Mouse (Mus musculus) 3134 (cell line): ENCODE measurements around the gene Usp17lb.
"Not testable (repeated sequence)": the region's sequence is repeated elsewhere in the genome, so short reads cannot be mapped to it uniquely, and the experiment has no call there.

Experiments used
- DNase-seq: peaks from one replicate; pipeline ENCODE4 v3.0.0-alpha.2; 2011; ENCODE audit warnings: low spot score; ENCODE audit not compliant: insufficient read length; ENCODE audit errors: extremely low read depth

Usp17lb gene

DNA sequence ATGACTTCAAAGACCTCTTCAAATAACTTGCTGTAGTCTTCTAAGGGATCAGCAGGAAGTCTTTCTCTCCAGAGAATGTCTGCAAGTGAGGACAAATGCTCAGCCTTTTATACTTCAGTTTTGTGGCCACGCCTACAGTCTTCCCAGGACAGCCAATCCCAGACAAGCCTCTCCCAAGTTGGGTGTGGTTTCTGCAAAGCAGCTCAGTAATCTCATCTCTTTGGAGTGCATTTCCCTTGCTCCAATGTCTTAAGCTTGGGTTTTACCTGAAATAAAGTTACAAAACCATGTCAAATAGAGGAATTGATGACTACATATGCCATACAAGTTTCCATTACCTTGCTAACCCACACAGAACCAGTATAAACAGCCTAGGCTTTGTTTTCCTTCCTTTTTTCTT is at the start of gene Usp17lb:
Gene Usp17lb (minus strand): TSS at position 101 of the 400 bp plus-strand sequence.
- no peak for DNase-seq

DNA sequence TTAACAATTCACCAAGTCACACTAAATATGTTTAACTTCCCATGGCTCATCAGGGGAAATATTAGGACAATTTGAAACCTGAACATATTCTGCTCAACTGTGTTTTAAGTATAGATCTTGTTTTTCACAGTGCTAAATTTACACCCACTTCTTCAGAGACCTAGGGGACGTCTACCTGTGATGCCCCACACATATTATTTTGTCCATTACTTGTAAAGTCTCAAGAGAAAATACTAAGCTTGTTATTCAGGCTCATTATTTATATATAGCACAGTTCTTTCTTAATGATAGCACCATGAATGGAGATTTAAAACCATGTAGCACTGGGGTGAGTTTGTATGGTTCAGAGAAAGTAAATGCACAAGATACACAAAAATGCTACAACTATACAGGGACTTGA is 35.3 kb upstream of the Usp17lb start, which contains the start of gene Olfr665:
Gene Olfr665 (plus strand): TSS at position 301 of the 400 bp plus-strand sequence.
- DNase-seq: no peak

DNA sequence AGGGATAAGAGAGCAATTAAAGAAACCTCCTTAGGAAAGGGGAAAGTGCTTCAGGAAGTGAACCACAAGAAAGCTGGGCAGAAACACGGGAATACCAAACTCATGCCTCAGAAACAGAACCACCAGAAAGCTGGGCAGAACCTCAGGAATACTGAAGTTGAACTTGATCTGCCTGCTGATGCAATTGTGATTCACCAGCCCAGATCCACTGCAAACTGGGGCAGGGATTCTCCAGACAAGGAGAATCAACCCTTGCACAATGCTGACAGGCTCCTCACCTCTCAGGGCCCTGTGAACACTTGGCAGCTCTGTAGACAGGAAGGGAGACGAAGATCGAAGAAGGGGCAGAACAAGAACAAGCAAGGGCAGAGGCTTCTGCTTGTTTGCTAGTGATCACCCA is 19.0 kb upstream of the Usp17lb start:
- DNase-seq: peak; percentile 46

DNA sequence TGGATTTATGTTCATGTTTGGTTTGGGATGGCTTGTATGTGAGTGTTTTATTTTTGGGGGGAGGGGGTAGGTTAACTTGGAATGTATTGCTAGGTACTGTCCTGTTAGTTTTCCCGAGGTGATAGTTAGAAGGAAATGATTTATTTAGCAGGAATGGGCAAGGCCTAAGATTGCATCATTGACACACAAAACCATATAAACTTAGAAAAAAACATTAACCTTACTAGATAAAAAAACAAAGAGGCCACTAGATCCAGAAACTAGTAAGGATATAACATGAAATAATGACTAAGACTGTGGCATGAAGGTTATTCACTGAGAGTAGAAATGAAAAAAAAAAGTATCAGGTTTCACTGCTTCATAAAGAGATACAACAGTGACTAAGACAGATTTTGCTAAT is 15.3 kb upstream of the Usp17lb start:
- DNase-seq: peak; percentile 14

DNA sequence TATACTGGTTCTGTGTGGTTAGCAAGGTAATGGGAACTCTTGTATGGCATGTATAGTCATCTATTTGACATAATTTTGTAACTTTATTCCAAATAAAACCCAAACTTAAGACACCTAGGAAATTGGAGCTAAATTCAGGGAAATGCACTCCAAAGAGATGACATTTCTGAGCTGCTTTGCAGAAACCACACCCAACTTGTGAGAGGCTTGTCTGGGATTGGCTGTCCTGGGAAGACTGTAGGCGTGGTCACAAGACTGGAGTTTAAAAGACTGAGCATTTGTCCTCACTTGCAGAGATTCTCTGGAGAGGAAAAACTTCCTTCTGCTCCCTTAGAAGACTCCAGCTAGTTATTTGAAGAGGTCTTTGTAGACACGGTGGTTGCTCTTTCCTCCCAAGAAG is 14.3 kb upstream of the Usp17lb start, which contains the start of gene Usp17la:
Gene Usp17la (plus strand): TSS at position 301 of the 400 bp plus-strand sequence.
- not testable (repeated sequence) for DNase-seq

DNA sequence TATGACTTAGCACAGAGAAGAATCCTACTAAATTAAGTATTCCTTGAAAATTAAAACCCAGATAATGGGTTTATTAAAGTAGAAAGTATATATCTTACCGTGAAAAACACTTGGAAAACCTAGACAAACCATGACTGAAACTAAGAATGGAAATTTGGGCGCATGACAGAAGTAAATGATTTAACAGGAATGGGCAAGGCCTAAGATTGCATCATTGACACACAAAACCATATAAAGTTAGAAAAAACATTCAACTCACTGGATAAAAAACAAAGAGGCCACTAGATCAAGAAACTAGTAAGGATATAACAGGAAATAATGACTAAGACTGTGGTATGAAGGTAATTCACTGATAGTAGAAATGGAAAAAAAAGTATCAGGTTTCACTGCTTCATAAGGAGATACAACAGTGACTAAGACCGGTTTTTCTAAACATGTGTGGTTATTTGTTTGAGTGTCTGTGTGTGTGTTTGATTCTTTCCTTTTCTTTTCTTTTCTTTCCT is 12.9 kb upstream of the Usp17lb start:
- DNase-seq: no peak

DNA sequence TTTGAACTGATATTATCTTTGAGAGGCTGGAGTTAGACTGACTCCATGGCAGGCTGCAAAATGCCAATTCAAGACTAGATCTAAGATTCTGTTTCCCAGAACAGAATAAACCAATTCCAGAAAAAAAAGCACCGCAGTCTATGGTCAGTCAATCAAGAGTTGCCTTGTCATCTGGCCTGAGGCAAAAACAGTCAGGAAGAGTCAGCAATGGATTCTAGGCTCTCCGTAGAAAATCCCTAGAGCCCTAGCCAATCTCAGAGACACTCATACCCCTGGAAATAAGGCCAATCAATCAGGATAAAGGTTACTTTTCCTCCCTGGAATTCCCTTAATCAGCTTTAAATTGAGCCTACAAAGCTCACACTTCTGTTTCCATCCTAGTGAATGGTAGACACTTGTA is 9.1 kb upstream of the Usp17lb start:
- peak; percentile 20 for DNase-seq

DNA sequence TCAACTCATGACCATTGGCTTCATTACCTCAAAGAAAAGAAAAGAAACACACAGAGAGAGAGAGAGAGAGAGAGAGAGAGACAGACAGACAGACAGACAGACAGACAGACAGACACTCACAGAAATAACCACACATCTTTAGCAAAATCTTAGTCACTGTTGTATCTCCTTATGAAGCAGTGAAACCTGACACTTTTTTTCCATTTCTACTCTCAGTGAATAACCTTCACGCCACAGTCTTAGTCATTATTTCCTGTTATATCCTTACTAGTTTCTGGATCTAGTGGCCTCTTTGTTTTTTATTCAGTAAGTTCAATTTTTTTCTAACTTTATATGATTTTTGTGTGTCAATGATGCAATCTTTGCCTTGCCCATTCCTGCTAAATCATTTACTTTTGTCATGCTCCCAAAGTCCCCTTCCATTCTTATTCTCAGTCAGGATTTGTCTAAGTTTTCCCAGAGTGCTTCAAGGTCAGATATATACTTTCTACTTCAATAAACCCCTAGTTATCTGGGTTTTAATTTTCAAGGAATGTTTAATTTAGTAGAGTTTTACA is 1.4 kb upstream of the Usp17lb start:
- DNase-seq: peak; percentile 29

DNA sequence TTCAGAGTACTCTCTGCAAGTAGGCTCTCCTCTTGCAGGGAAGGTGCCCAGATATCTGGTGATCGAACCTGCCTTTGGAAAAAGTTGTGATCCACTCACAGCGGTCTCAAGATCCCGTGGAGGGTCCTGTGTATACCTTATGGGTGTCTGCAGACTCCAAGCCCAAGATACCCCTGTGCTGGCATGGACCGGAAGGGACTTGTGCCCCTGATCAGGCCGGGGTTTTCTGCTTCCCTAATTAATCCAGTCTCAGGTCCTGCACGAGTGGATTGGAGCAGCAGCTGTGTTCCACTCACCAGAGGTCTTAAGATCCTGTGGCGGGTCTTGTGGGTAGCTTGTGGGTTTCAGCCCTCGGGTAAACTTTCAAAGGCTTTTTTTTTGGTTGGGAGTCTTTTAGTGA is 32.1 kb downstream of the Usp17lb start:
- not testable (repeated sequence) for DNase-seq

DNA sequence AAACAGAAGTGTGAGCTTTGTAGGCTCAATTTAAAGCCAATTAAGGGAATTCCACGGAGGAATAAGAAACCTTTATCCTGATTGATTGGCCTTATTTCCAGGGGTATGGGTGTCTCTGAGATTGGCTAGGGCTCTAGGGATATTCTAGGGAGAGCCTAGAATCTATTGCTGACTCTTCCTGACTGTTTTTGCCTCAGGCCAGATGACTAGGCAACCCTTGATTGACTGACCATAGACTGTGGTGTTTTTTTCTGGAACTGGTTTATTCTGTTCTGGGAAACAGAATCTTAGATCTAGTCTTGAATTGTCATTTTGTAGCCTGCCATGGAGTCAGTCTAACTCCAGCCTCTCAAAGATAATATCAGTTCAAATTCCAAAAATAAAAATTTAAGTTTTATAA is 51.6 kb downstream of the Usp17lb start:
- DNase-seq: no peak
